Mouse (Mus musculus) neural tube, embryonic 11.5 days (tissue): ENCODE results near the gene Epp13. TPM values are rescaled to one million over a fixed set of nuclear protein-coding genes. Genes with fewer than 3 reads are reported as not detected.
"Not testable (repeated sequence)": the region's sequence is repeated elsewhere in the genome, so short reads cannot be mapped to it uniquely, and the experiment has no call there.

Source experiments
- ATAC-seq: fragments of 200-750 bp; cut with Nextera tagmentation; 2 replicates; pipeline ENCODE4 v1.8.0; 2017; ENCODE audit warnings: moderate number of reproducible peaks, mild to moderate bottlenecking, moderate TSS enrichment, moderate library complexity; ENCODE audit not compliant: insufficient read depth, low FRiP score, low TSS enrichment
- DNase-seq: peaks from one replicate; pipeline ENCODE4 v3.0.0-alpha.2; 2015; ENCODE audit warnings: low spot score
- H3K27ac ChIP-seq: fragments of 300-500 bp; sonication (generic); 2 replicates; pipeline ENCODE4 v1.5.1; 2014; ENCODE audit warnings: low read depth, mild to moderate bottlenecking, low read length
- H3K27me3 ChIP-seq: fragments of 300-500 bp; sonication (generic); 2 replicates; pipeline ENCODE4 v1.6.1; 2014; ENCODE audit warnings: mild to moderate bottlenecking, low read length, mixed read lengths; ENCODE audit not compliant: control insufficient read depth, insufficient read depth
- H3K36me3 ChIP-seq: fragments of 300-500 bp; sonication (generic); 2 replicates; pipeline ENCODE4 v1.6.1; 2014; ENCODE audit warnings: mild to moderate bottlenecking, low read length, moderate library complexity, mixed read lengths; ENCODE audit not compliant: control insufficient read depth, insufficient read depth
- H3K4me1 ChIP-seq: fragments of 300-500 bp; sonication (generic); 2 replicates; pipeline ENCODE4 v1.6.1; 2014; ENCODE audit warnings: low read length, mixed read lengths; ENCODE audit not compliant: control insufficient read depth, insufficient read depth
- H3K4me2 ChIP-seq: fragments of 300-500 bp; sonication (generic); 2 replicates; pipeline ENCODE4 v1.6.1; 2014; ENCODE audit warnings: low read depth, mild to moderate bottlenecking, moderate library complexity
- H3K4me3 ChIP-seq: fragments of 300-500 bp; sonication (generic); 2 replicates; pipeline ENCODE4 v1.5.1; 2014; ENCODE audit warnings: low read depth, low read length
- H3K9ac ChIP-seq: fragments of 300-500 bp; sonication (generic); 2 replicates; pipeline ENCODE4 v1.6.1; 2014; ENCODE audit warnings: mild to moderate bottlenecking, low read length
- H3K9me3 ChIP-seq: fragments of 300-500 bp; sonication (generic); 2 replicates; pipeline ENCODE4 v1.6.1; 2016; ENCODE audit warnings: low read length; ENCODE audit not compliant: control insufficient read depth
- WGBS: fragments of 180-500 bp; shearing (Covaris S2); extraction: QIAGEN DNeasy Blood & Tissue Kit; methylation state at CpG from one replicate; pipeline ENCODE4 v1.1.7; 2014; 5-methylcytosine and 5-hydroxymethylcytosine counted together
- polyA plus RNA-seq: library from polyadenylated mRNA; unstranded; fragments of >200 nt; fragmentation: Nextera tagmentation; extraction: Ambion mirVana; gene quantifications from 2 replicates; pipeline ENCODE4 v1.2.1, GENCODE M21; 2014

The Epp13 gene
- polyA plus RNA-seq, 1 experiment from 2014 or later = not detected

GRCm38 (mm10) chr7:6300796-6301195 lies 48.3 kb downstream of the Epp13 start:
- H3K27me3 ChIP-seq, H3K9ac ChIP-seq, H3K36me3 ChIP-seq, H3K4me3 ChIP-seq, H3K4me2 ChIP-seq, DNase-seq, ATAC-seq, H3K4me1 ChIP-seq, H3K9me3 ChIP-seq, H3K27ac ChIP-seq: not testable (repeated sequence)
- 82% methylated on average over 11 of the region's 11 CpGs for WGBS

- Histone ChIP-seq H3K9ac (peak overlapping the region; percentile 76), H3K36me3 (no peaks in the 10 kb centered on the region), H3K4me2 (peak overlapping the region; percentile 53), H3K27me3 (no peaks in the 10 kb centered on the region), H3K27ac (peak overlapping the region; percentile 79), H3K4me1 (peaks cover 6% of the 10 kb centered on the region; the same call in 1 of the 2 replicates), H3K4me3 (peak overlapping the region; percentile 42), H3K9me3 (no peaks in the 10 kb centered on the region)
- 20% methylated on average over 23 of the region's 23 CpGs for WGBS
- DNase-seq (no peak), ATAC-seq (peak; percentile 82)
Measured at GRCm38 (mm10) chr7:6330458-6331232, 78.1 kb downstream of the Epp13 start.

- 4% methylated on average over 31 of the region's 31 CpGs for whole genome bisulfite sequencing
- H3K36me3 ChIP-seq = no peaks in the 10 kb centered on the region
- H3K9ac ChIP-seq = peak within 1 kb of the TSS; percentile 76
- H3K27me3 ChIP-seq = no peaks in the 10 kb centered on the region
- DNase-seq (peak; percentile 90), ATAC-seq (peak; percentile 92)
- H3K4me3 ChIP-seq = peak within 1 kb of the TSS; percentile 42
- H3K4me1 ChIP-seq = peaks cover 6% of the 10 kb centered on the region; the same call in 1 of the 2 replicates
- peak within 1 kb of the TSS; percentile 79 for H3K27ac ChIP-seq
- peak within 1 kb of the TSS; percentile 53 for H3K4me2 ChIP-seq
- no peaks in the 10 kb centered on the region for H3K9me3 ChIP-seq
Measured at GRCm38 (mm10) chr7:6331233-6331956, 78.9 kb downstream of the Epp13 start, which contains the start of gene Zfp583. TSS of gene Zfp583 (minus strand) at chr7:6331285.

Other genes with a start within 250 kb of the Epp13 start
- gene Vmn1r65, start 241.7 kb upstream of the Epp13 start, polyA plus RNA-seq = not detected in 2 replicates
- gene Nlrp4c, start 207.5 kb upstream of the Epp13 start, polyA plus RNA-seq = not detected in 2 replicates
- gene Zfp787, start 96.7 kb upstream of the Epp13 start, polyA plus RNA-seq = 12.5 and 12.9 TPM in 2 replicates
- 71.2 and 71.5 TPM in 2 replicates for gene Zfp444, start 80.5 kb upstream of the Epp13 start, polyA plus RNA-seq
- gene Galp, start 55.6 kb upstream of the Epp13 start, polyA plus RNA-seq = not detected in 2 replicates
- not detected in 2 replicates for gene Zscan5b, start 30.4 kb upstream of the Epp13 start, polyA plus RNA-seq
- gene Zfp667, start 33.9 kb downstream of the Epp13 start, polyA plus RNA-seq = 11.0 and 14.0 TPM in 2 replicates
- gene Zfp583, start 78.6 kb downstream of the Epp13 start, polyA plus RNA-seq = 8.2 and 9.4 TPM in 2 replicates
- gene Gm3854, start 91.0 kb downstream of the Epp13 start, polyA plus RNA-seq = 2.7 and 3.3 TPM in 2 replicates
- gene Zfp78, start 110.6 kb downstream of the Epp13 start, polyA plus RNA-seq = 3.0 and 3.3 TPM in 2 replicates
- 14.4 and 14.9 TPM in 2 replicates for gene Zfp28, start 130.6 kb downstream of the Epp13 start, polyA plus RNA-seq
- gene Smim17, start 146.0 kb downstream of the Epp13 start, polyA plus RNA-seq = 0.07 and 0.33 TPM in 2 replicates
- gene Gm20715, start 157.6 kb downstream of the Epp13 start, polyA plus RNA-seq = not detected in 2 replicates
- not detected in 2 replicates for gene Olfr1344, start 186.0 kb downstream of the Epp13 start, polyA plus RNA-seq
- gene Olfr1336, start 203.5 kb downstream of the Epp13 start, polyA plus RNA-seq = not detected in 2 replicates
- not detected in 2 replicates for gene Olfr1346, start 214.4 kb downstream of the Epp13 start, polyA plus RNA-seq
- not detected in 2 replicates for gene Olfr5, start 234.2 kb downstream of the Epp13 start, polyA plus RNA-seq
- gene Olfr1347, start 247.0 kb downstream of the Epp13 start, polyA plus RNA-seq = not detected in 2 replicates